Mouse (Mus musculus): ENCODE results near the gene 1700030K09Rik. TPM values are rescaled to one million over a fixed set of nuclear protein-coding genes. Genes with fewer than 3 reads are reported as not detected.

1700030K09Rik gene
- polyA plus RNA-seq, 1 experiment from 2014 or later, result 9.4 TPM

GRCm38 (mm10) chr8:72438248-72439015 is 5.2 kb upstream of the 1700030K09Rik start:
- ATAC-seq (ENCODE audit: insufficient number of reproducible peaks, insufficient read depth, low FRiP score, low read depth), result no peak
- 73% methylated on average over 8 of the region's 8 CpGs for WGBS
- Histone ChIP-seq H3K36me3 (ENCODE audit: control insufficient read depth, insufficient read depth, low read length) (no peaks in the 10 kb centered on the region), H3K9me3 (ENCODE audit: control insufficient read depth, low read length) (no peaks in the 10 kb centered on the region), H3K27me3 (ENCODE audit: control insufficient read depth, insufficient read depth, low read length) (no peaks in the 10 kb centered on the region), H3K4me1 (ENCODE audit: control insufficient read depth in 2 of 2, insufficient read depth in 2 of 2, low read length in 2 of 2) (peaks cover 8 to 10% of the 10 kb centered on the region in 2 experiments; a peak in 3 of 4 replicates), H3K4me3 (ENCODE audit: control insufficient read depth in 1 of 2, insufficient read depth in 1 of 2, low read depth in 1 of 2, low read length in 2 of 2) (no peak overlapping the region), H3K27ac (replicated peaks in 1 of 2; ENCODE audit: control insufficient read depth in 1 of 2, insufficient read depth in 1 of 2, low read depth in 2 of 2, low read length in 2 of 2) (no peak overlapping the region), H3K9ac (ENCODE audit: low read length) (no peak overlapping the region), H3K4me2 (ENCODE audit: low read length) (no peak overlapping the region)

DNA sequence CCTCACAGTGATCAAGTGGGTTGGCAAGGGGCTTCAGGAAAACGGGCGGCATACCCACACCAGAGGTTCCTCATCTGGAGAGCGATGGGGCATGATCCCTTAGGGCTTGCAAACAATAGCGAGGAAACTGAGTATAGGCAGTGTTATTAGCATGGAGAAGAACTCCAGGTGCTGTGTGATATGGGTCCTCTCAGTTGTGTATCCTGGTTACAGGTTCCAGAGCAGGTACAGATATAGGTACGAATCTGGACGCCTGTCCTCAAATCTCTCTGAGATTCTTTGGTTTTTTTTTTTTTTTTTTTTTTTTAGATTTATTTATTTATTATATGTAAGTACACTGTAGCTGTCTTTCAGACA is 292 bp downstream of the 1700030K09Rik start:
- H3K9ac ChIP-seq (ENCODE audit: low read length), result peak overlapping the region; percentile 81
- ATAC-seq (ENCODE audit: insufficient number of reproducible peaks, insufficient read depth, low FRiP score, low read depth), result no peak
- peak overlapping the region in 1 of 2 experiments; percentile 6; a peak in 2 of 4 replicates for H3K27ac ChIP-seq (replicated peaks in 1 of 2; ENCODE audit: control insufficient read depth in 1 of 2, insufficient read depth in 1 of 2, low read depth in 2 of 2, low read length in 2 of 2)
- no peaks in the 10 kb centered on the region for H3K9me3 ChIP-seq (ENCODE audit: control insufficient read depth, low read length)
- H3K36me3 ChIP-seq (ENCODE audit: control insufficient read depth, insufficient read depth, low read length), result peaks cover 1% of the 10 kb centered on the region; the same call in 1 of the 2 replicates
- H3K4me1 ChIP-seq (ENCODE audit: control insufficient read depth in 2 of 2, insufficient read depth in 2 of 2, low read length in 2 of 2), result peaks cover 4 to 6% of the 10 kb centered on the region in 2 experiments; a peak in 3 of 4 replicates
- H3K27me3 ChIP-seq (ENCODE audit: control insufficient read depth, insufficient read depth, low read length), result no peaks in the 10 kb centered on the region
- H3K4me2 ChIP-seq (ENCODE audit: low read length), result peak overlapping the region; percentile 85
- H3K4me3 ChIP-seq (ENCODE audit: control insufficient read depth in 1 of 2, insufficient read depth in 1 of 2, low read depth in 1 of 2, low read length in 2 of 2), result peak overlapping the region; percentile 47 to 63
- 41% methylated on average over 6 of the region's 6 CpGs for WGBS

DNA sequence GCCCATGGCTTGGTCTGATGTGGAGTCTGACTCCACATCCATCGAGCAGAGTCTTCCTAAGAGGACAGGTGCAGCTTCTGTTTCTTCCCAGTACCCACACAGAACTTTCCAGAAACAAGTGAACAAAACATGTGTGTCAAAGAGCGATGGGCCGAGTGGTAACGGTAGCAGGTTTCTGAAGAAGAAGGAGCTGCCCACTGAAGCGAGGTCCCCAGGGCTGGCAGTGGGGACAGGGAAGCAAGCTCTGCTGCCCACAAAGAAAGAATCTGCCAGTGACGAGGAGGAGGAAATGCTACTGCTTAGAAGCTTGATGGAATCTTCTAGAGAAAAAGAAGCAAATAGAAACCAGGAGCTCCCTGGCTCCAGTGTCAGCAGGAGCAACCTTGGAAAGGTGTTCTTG is 1.4 kb downstream of the 1700030K09Rik start:
- H3K4me2 ChIP-seq (ENCODE audit: low read length), result no peak overlapping the region
- H3K27ac ChIP-seq (replicated peaks in 1 of 2; ENCODE audit: control insufficient read depth in 1 of 2, insufficient read depth in 1 of 2, low read depth in 2 of 2, low read length in 2 of 2), result no peak overlapping the region
- H3K4me1 ChIP-seq (ENCODE audit: control insufficient read depth in 2 of 2, insufficient read depth in 2 of 2, low read length in 2 of 2), result peaks cover 4 to 6% of the 10 kb centered on the region in 2 experiments; a peak in 3 of 4 replicates
- peaks cover 12% of the 10 kb centered on the region for H3K36me3 ChIP-seq (ENCODE audit: control insufficient read depth, insufficient read depth, low read length)
- H3K27me3 ChIP-seq (ENCODE audit: control insufficient read depth, insufficient read depth, low read length), result no peaks in the 10 kb centered on the region
- ATAC-seq (ENCODE audit: insufficient number of reproducible peaks, insufficient read depth, low FRiP score, low read depth), result no peak
- no peaks in the 10 kb centered on the region for H3K9me3 ChIP-seq (ENCODE audit: control insufficient read depth, low read length)
- H3K9ac ChIP-seq (ENCODE audit: low read length), result no peak overlapping the region
- H3K4me3 ChIP-seq (ENCODE audit: control insufficient read depth in 1 of 2, insufficient read depth in 1 of 2, low read depth in 1 of 2, low read length in 2 of 2), result no peak overlapping the region
- WGBS, result 94% methylated on average over 6 of the region's 6 CpGs

- no peak overlapping the region for H3K4me2 ChIP-seq (ENCODE audit: low read length)
- no peak for ATAC-seq (ENCODE audit: insufficient number of reproducible peaks, insufficient read depth, low FRiP score, low read depth)
- H3K36me3 ChIP-seq (ENCODE audit: control insufficient read depth, insufficient read depth, low read length), result peaks cover 61% of the 10 kb centered on the region
- 71% methylated on average over 8 of the region's 8 CpGs for WGBS
- no peak overlapping the region for H3K9ac ChIP-seq (ENCODE audit: low read length)
- H3K27ac ChIP-seq (replicated peaks in 1 of 2; ENCODE audit: control insufficient read depth in 1 of 2, insufficient read depth in 1 of 2, low read depth in 2 of 2, low read length in 2 of 2), result no peak overlapping the region
- peaks cover 5% of the 10 kb centered on the region; the same call in 1 of the 2 replicates for H3K9me3 ChIP-seq (ENCODE audit: control insufficient read depth, low read length)
- no peaks in the 10 kb centered on the region for H3K27me3 ChIP-seq (ENCODE audit: control insufficient read depth, insufficient read depth, low read length)
- no peaks in the 10 kb centered on the region; a peak in 1 of 4 replicates for H3K4me1 ChIP-seq (ENCODE audit: control insufficient read depth in 2 of 2, insufficient read depth in 2 of 2, low read length in 2 of 2)
- no peak overlapping the region for H3K4me3 ChIP-seq (ENCODE audit: control insufficient read depth in 1 of 2, insufficient read depth in 1 of 2, low read depth in 1 of 2, low read length in 2 of 2)
Measured at GRCm38 (mm10) chr8:72451516-72451915, 7.8 kb downstream of the 1700030K09Rik start.

GRCm38 (mm10) chr8:72453904-72454303 is 10.2 kb downstream of the 1700030K09Rik start:
- no peaks in the 10 kb centered on the region; a peak in 1 of 4 replicates for H3K4me1 ChIP-seq (ENCODE audit: control insufficient read depth in 2 of 2, insufficient read depth in 2 of 2, low read length in 2 of 2)
- H3K36me3 ChIP-seq (ENCODE audit: control insufficient read depth, insufficient read depth, low read length), result peaks cover 81% of the 10 kb centered on the region
- 90% methylated on average over 2 of the region's 2 CpGs for WGBS
- no peak overlapping the region for H3K9ac ChIP-seq (ENCODE audit: low read length)
- H3K9me3 ChIP-seq (ENCODE audit: control insufficient read depth, low read length), result peaks cover 5% of the 10 kb centered on the region; the same call in 1 of the 2 replicates
- H3K4me2 ChIP-seq (ENCODE audit: low read length), result no peak overlapping the region
- H3K27me3 ChIP-seq (ENCODE audit: control insufficient read depth, insufficient read depth, low read length), result no peaks in the 10 kb centered on the region
- H3K27ac ChIP-seq (replicated peaks in 1 of 2; ENCODE audit: control insufficient read depth in 1 of 2, insufficient read depth in 1 of 2, low read depth in 2 of 2, low read length in 2 of 2), result no peak overlapping the region
- no peak overlapping the region for H3K4me3 ChIP-seq (ENCODE audit: control insufficient read depth in 1 of 2, insufficient read depth in 1 of 2, low read depth in 1 of 2, low read length in 2 of 2)
- no peak for ATAC-seq (ENCODE audit: insufficient number of reproducible peaks, insufficient read depth, low FRiP score, low read depth)

DNA sequence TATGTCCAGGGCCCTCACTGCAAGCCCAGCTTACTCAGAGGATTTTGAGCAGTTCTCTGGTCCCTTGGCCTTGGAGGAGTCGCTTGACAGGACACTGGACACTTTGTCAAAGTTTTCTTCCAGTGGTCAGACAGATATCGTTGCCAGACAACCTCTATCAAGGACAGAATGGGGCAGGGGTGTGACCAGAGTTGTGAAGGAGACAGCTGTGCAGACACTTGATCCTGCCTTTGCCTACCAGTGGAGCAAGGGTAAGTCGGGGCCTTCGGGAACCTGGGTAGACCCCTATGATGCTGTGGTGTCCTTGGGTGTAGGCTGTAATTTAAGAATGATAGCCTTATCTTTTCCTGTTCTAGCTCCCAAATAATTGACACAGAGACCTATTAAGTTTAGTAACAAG is 11.6 kb downstream of the 1700030K09Rik start:
- Histone ChIP-seq H3K4me2 (ENCODE audit: low read length) (no peak overlapping the region), H3K36me3 (ENCODE audit: control insufficient read depth, insufficient read depth, low read length) (peaks cover 81% of the 10 kb centered on the region), H3K4me1 (ENCODE audit: control insufficient read depth in 2 of 2, insufficient read depth in 2 of 2, low read length in 2 of 2) (no peaks in the 10 kb centered on the region; a peak in 1 of 4 replicates), H3K9me3 (ENCODE audit: control insufficient read depth, low read length) (peaks cover 5% of the 10 kb centered on the region; the same call in 1 of the 2 replicates), H3K27ac (replicated peaks in 1 of 2; ENCODE audit: control insufficient read depth in 1 of 2, insufficient read depth in 1 of 2, low read depth in 2 of 2, low read length in 2 of 2) (no peak overlapping the region), H3K4me3 (ENCODE audit: control insufficient read depth in 1 of 2, insufficient read depth in 1 of 2, low read depth in 1 of 2, low read length in 2 of 2) (no peak overlapping the region), H3K9ac (ENCODE audit: low read length) (no peak overlapping the region), H3K27me3 (ENCODE audit: control insufficient read depth, insufficient read depth, low read length) (no peaks in the 10 kb centered on the region)
- no peak for ATAC-seq (ENCODE audit: insufficient number of reproducible peaks, insufficient read depth, low FRiP score, low read depth)
- WGBS, result 54% methylated on average over 4 of the region's 4 CpGs

- no peak overlapping the region for H3K9ac ChIP-seq (ENCODE audit: low read length)
- peaks cover 83% of the 10 kb centered on the region for H3K36me3 ChIP-seq (ENCODE audit: control insufficient read depth, insufficient read depth, low read length)
- H3K27me3 ChIP-seq (ENCODE audit: control insufficient read depth, insufficient read depth, low read length), result no peaks in the 10 kb centered on the region
- no peaks in the 10 kb centered on the region; a peak in 1 of 4 replicates for H3K4me1 ChIP-seq (ENCODE audit: control insufficient read depth in 2 of 2, insufficient read depth in 2 of 2, low read length in 2 of 2)
- peaks cover 5% of the 10 kb centered on the region; the same call in 1 of the 2 replicates for H3K9me3 ChIP-seq (ENCODE audit: control insufficient read depth, low read length)
- H3K4me3 ChIP-seq (ENCODE audit: control insufficient read depth in 1 of 2, insufficient read depth in 1 of 2, low read depth in 1 of 2, low read length in 2 of 2), result no peak overlapping the region
- 86% methylated on average over 3 of the region's 3 CpGs for whole genome bisulfite sequencing
- H3K4me2 ChIP-seq (ENCODE audit: low read length), result no peak overlapping the region
- H3K27ac ChIP-seq (replicated peaks in 1 of 2; ENCODE audit: control insufficient read depth in 1 of 2, insufficient read depth in 1 of 2, low read depth in 2 of 2, low read length in 2 of 2), result no peak overlapping the region
- ATAC-seq (ENCODE audit: insufficient number of reproducible peaks, insufficient read depth, low FRiP score, low read depth), result no peak
Measured at GRCm38 (mm10) chr8:72457806-72458205, 14.1 kb downstream of the 1700030K09Rik start.
